ENCODE assay signal across 8 mouse cellular contexts in genomic region chr17:53462603-53463495, GRCm38 (mm10). TPM values are rescaled to one million over a fixed set of nuclear protein-coding genes. Genes with fewer than 3 reads are reported as not detected.
A peak's percentile ranks its signal among the peaks of the same experiment; 100 is the strongest.
DNase-seq lines count a peak whose midpoint lies in the region; ATAC-seq and TF ChIP-seq lines count a peak whose summit lies in the region.

TSS of gene Efhb (minus strand) at chr17:53463321.

- POLR2A ChIA-PET in Patski (lab: Charles Lee): no interaction called here

- peak within 1 kb of the TSS; percentile 57 for H3K9ac ChIP-seq in hindbrain, embryonic 14.5 days

- peaks cover 11% of the 10 kb centered on the region; the same call in 1 of the 2 replicates for H3K4me1 ChIP-seq in hindbrain, embryonic 14.5 days (replicated peaks; ENCODE audit: control insufficient read depth, insufficient read depth, low read length)

- H3K27ac ChIP-seq in hindbrain, embryonic 14.5 days: no peak within 1 kb of the TSS

- H3K36me3 ChIP-seq in hindbrain, embryonic 14.5 days (replicated peaks; ENCODE audit: control insufficient read depth, insufficient read depth): no peaks in the 10 kb centered on the region

- peak within 1 kb of the TSS; percentile 38 for H3K4me3 ChIP-seq in hindbrain, embryonic 14.5 days (replicated peaks; ENCODE audit: low read length)

- no peak for DNase-seq in Patski (ENCODE audit: low read depth, low spot score)
- peak; percentile 74 to 84 for DNase-seq in cerebellum, postnatal 14 days
- DNase-seq in frontal cortex, postnatal 36 days (ENCODE audit: low spot score in 2 of 2): peak; percentile 24 to 46
- DNase-seq in hindbrain, embryonic 14.5 days (ENCODE audit: low spot score): peak; percentile 86
- peak; percentile 49 to 68 for DNase-seq in layer of hippocampus, postnatal 14 days (ENCODE audit: low spot score in 2 of 2)
- peak; percentile 91 for DNase-seq in lung, postnatal 14 days
- peak; percentile 87 for DNase-seq in ovary, postnatal 14 days (ENCODE audit: low spot score)
- DNase-seq in thymus, postnatal 36 days: peak; percentile 73 to 79

- in situ Hi-C loops in Patski (cut with MboI; ENCODE audit: low pct_unique_long_range_greater_than_20kb): no loop called here

- H3K4me2 ChIP-seq in hindbrain, embryonic 14.5 days (replicated peaks): peak within 1 kb of the TSS; percentile 88

- H3K27me3 ChIP-seq in Patski: no peaks in the 10 kb centered on the region
- H3K27me3 ChIP-seq in hindbrain, embryonic 14.5 days (ENCODE audit: control insufficient read depth, insufficient read depth, low read length): no peaks in the 10 kb centered on the region

- no peak for TF ChIP-seq CTCF in Patski (IDR thresholded peaks at IDR 0.05)

- WGBS in hindbrain, embryonic 14.5 days: 21% methylated on average over 26 of the region's 26 CpGs

- H3K9me3 ChIP-seq in hindbrain, embryonic 14.5 days (ENCODE audit: control insufficient read depth, low read length): no peaks in the 10 kb centered on the region

- CTCF ChIA-PET in Patski (lab: Charles Lee): no interaction called here

- ATAC-seq in Patski: peak; percentile 96
- ATAC-seq in hindbrain, embryonic 14.5 days (ENCODE audit: low FRiP score): peak; percentile 96

RNA-seq across cellular contexts. Expression of gene Efhb, which starts in this region (rescaled TPM):
- polyA plus RNA-seq in Patski (2021): 0.18 TPM
- 0.83 and 1.4 TPM in 2 replicates for polyA plus RNA-seq in hindbrain, embryonic 14.5 days (2014; fragmentation: Nextera tagmentation; extraction: Ambion mirVana)
- under 1 TPM; 0.41 to 0.78 TPM for total RNA-seq in layer of hippocampus, postnatal 14 days (2021)

Comparison
In these comparisons a context has a peak if more than half of its experiments do, and no peak if none do; other contexts are left out.
1. Peak in ATAC-seq in Patski; RNA of the gene not detected or under 1 TPM.
2. Peak in DNase-seq in layer of hippocampus, postnatal 14 days; RNA of the gene not detected or under 1 TPM.